Mouse (Mus musculus): Measurements from ENCODE around the gene Carf.

Gene Carf

DNA sequence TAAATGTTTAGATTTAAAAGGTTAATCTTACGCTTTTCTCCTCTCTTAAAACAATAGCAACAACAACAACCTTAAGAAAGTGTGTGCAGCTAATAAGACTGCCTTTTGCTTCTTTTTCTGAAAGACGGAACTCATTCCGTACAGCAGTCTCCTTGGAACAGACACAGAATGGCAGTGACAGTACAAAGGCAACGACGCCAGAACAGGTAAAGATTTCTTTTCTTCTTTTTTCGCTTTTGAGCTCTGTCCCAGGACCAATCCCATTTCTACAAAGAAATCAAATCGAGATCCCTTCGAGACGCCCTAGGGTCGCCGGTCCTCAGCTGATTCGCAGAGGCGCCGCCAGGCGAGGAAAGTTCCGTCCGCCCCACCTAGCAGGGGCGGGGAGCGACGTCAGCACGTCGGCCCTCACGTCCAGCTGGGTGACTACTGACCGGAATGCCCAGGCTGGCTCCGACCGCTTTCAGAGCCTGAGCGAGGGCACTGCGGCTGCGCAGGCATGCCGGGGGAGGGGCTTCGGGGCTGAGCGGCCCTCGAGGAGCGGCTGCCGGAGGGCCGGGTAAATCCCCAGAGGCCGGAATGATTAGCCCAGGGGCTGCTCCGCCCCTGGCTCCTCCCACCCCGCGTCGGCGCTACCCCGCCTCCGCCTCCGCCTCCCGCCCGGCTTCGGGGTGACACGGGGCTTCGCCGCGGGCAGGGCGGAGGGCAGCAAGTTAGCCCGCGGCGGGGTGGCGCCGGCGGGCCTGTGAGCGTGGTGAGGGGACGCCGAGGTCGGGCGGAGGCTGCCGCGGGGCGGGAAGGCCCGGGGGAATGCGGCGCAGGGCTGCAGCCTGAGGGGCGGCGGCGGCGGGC, 82.1 kb downstream of the Carf start, which contains the start of gene Nbeal1:
TSS of gene Nbeal1 (plus strand) at position 668 of the 852 bp plus-strand sequence.
- peak; percentile 99 for DNase-seq

DNA sequence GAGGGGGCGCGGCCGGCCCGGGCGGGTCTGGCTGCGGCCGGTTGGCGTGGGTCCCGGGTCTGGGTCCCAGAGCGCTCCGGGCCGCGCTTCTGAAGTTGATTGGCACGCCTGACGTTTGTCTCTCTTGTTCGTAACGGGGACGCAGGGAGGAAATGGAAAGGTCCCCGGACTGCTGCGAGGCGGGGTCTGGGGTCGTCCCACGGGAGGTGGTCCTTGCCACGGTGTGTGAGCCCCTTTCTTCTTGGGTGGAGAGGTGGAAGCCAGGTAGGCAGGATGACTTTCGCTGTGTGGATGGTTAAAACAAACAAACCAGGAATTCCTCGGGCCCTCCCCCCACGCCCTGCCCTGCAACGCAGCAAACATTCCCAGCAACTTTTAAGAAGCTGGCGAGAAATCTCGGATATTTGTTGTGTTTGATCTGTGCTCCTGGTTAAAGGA, 82.8 kb downstream of the Carf start:
- DNase-seq: no peak

DNA sequence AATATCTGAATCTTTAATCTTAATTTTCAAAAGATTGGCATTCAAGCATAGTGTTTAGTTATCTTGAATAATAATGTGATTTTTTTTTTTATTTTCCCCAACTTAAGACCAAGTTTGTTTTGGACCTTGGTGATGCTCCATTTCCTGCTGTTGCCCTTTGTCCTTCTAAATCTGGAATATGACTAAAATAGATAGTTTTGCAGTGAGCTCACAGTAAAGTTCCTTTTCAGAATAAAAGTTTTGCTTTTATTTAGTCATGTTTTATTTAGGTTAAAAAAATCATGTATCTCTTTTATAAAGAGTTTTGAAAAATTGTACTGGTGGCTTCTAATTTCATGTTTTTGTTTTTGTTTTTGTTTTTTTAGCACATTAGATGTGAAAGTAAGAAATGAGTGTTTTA, 90.4 kb downstream of the Carf start:
- DNase-seq: no peak

DNA sequence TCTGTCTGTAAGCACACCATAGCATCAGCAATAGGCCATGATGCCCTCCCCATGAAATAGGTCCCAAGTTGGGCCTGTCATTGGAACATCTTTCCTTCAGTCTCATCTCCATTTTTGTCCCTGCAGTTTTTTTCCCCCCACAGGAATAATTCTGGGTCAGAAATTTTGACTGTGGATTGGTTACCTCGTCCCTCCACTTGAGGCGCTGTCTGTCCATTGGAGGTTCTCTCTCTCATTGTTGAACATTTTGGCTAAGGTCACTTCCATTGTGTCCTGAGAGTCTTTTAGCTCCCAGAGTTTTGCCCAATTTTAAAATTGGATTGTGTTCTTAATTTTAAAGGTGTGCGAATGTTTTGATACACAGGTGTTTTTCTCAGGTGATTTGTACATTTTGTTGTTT, 98.8 kb downstream of the Carf start:
- DNase-seq: no peak

DNA sequence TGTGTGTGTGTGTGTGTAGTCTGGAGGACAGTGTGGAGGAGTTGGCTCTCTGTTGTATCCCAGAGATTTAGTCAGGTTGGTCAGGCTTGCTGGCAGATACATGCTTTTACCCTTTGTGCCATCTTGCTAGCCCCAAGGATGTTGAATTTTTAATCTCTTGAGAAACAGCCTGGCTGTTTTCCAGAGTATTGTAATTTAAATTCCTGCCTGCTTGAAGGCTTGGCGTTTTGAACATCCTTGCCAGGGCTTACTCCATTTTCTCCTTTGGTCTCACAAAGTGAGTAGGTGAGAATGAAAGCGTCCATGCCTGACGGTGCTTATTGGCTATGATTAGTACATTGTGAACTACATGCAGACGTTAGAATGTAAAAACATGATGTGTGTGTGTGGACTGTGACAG, 101.0 kb downstream of the Carf start:
- DNase-seq: no peak
